Mouse (Mus musculus) c-Kit-positive CD71-negative TER-119-negative erythroid progenitor cells, embryonic 14.5 days (primary cell): ENCODE data around the gene Ttf2.

Source experiments
- DNase-seq: peaks from one replicate; pipeline ENCODE4 v3.0.0-alpha.2; 2013; ENCODE audit warnings: low read depth

Ttf2 gene

GRCm38 (mm10) chr3:100973906-100974305, 4.4 kb upstream of the Ttf2 start:
- no peak for DNase-seq

- DNase-seq = no peak
These were observed 5.5 kb downstream of the Ttf2 start for GRCm38 (mm10) chr3:100963849-100964542.

GRCm38 (mm10) chr3:100961501-100961900, 8.0 kb downstream of the Ttf2 start:
- no peak for DNase-seq

GRCm38 (mm10) chr3:100961007-100961406, 8.5 kb downstream of the Ttf2 start:
- DNase-seq = no peak

GRCm38 (mm10) chr3:100954616-100955015, 14.8 kb downstream of the Ttf2 start:
- no peak for DNase-seq

GRCm38 (mm10) chr3:100951531-100951930, 17.9 kb downstream of the Ttf2 start:
- DNase-seq = no peak

GRCm38 (mm10) chr3:100947286-100947685, 22.2 kb downstream of the Ttf2 start:
- no peak for DNase-seq

GRCm38 (mm10) chr3:100940496-100941037, 28.9 kb downstream of the Ttf2 start:
- no peak for DNase-seq

- no peak for DNase-seq
These were observed 31.3 kb downstream of the Ttf2 start for GRCm38 (mm10) chr3:100938211-100938610.

- no peak for DNase-seq
These were observed 33.3 kb downstream of the Ttf2 start for GRCm38 (mm10) chr3:100936201-100936600.

- DNase-seq = no peak
These were observed 33.9 kb downstream of the Ttf2 start for GRCm38 (mm10) chr3:100935521-100935920.

- peak; percentile 17 for DNase-seq
These were observed 37.2 kb downstream of the Ttf2 start for GRCm38 (mm10) chr3:100932077-100932944.

- no peak for DNase-seq
These were observed 38.0 kb downstream of the Ttf2 start for GRCm38 (mm10) chr3:100931332-100932076.

- DNase-seq = no peak
These were observed 44.3 kb downstream of the Ttf2 start for GRCm38 (mm10) chr3:100925176-100925575.

GRCm38 (mm10) chr3:100924065-100924732, 45.3 kb downstream of the Ttf2 start:
- DNase-seq = no peak

GRCm38 (mm10) chr3:100922506-100923375, 46.7 kb downstream of the Ttf2 start:
- no peak for DNase-seq

GRCm38 (mm10) chr3:100921825-100922505, 47.5 kb downstream of the Ttf2 start, which contains the start of gene Trim45:
Gene Trim45 (plus strand): TSS chr3:100922202.
- peak; percentile 97 for DNase-seq

GRCm38 (mm10) chr3:100920611-100921140, 48.8 kb downstream of the Ttf2 start:
- DNase-seq = no peak

GRCm38 (mm10) chr3:100916844-100917243, 52.6 kb downstream of the Ttf2 start:
- peak; percentile 62 for DNase-seq
